Mouse (Mus musculus) G1E (cell line): ENCODE measurements at regions not wholly inside any gene's neighbourhood (a gene's known extent, or its start where the extent isn't known, plus 50 kb on each side); places are given as distances from the start of the nearest gene placed in this dataset.

Experiments used
- ATAC-seq: 2 replicates; pipeline ENCODE4 v1.8.0; 2016; ENCODE audit warnings: mild to moderate bottlenecking; ENCODE audit not compliant: insufficient number of reproducible peaks, poor library complexity, low FRiP score, severe bottlenecking; ENCODE audit errors: extremely low read depth
- DNase-seq: peaks from one replicate; pipeline ENCODE4 v3.0.0; 2012; ENCODE audit warnings: low spot score
- H3K27me3 ChIP-seq: 2 replicates; pipeline ENCODE4 v1.6.1; 2012; ENCODE audit warnings: mild to moderate bottlenecking, low read length, inconsistent platforms; ENCODE audit not compliant: insufficient read depth
- H3K36me3 ChIP-seq: replicated peaks from 2 replicates; pipeline ENCODE3; 2012; ENCODE audit warnings: mild to moderate bottlenecking, inconsistent platforms
- H3K4me1 ChIP-seq: 2 replicates; pipeline ENCODE4 v1.6.1; 2012; ENCODE audit warnings: low read depth, low read length, inconsistent platforms, mixed read lengths; ENCODE audit not compliant: insufficient read depth
- H3K4me3 ChIP-seq: 2 replicates; pipeline ENCODE4 v1.5.1; 2012; ENCODE audit warnings: low read depth, mild to moderate bottlenecking, inconsistent platforms, low read length, moderate library complexity, mixed read lengths
- H3K9me3 ChIP-seq: replicated peaks from 2 replicates; pipeline ENCODE4 v1.6.1; 2012; ENCODE audit warnings: inconsistent platforms
- CTCF ChIP-seq: IDR thresholded peaks from 2 replicates; pipeline ENCODE4 v1.5.1; 2012; ENCODE audit warnings: low read depth, low read length, inconsistent platforms, mixed read lengths
- GATA1 ChIP-seq: IDR thresholded peaks from 2 replicates; pipeline ENCODE4 v1.6.1; 2012; ENCODE audit warnings: borderline replicate concordance, low read length, inconsistent platforms, mixed read lengths
- GATA2 ChIP-seq: IDR thresholded peaks from 2 replicates; pipeline ENCODE4 v1.6.1; 2012; ENCODE audit warnings: low read depth, low read length, inconsistent platforms, borderline replicate concordance
- POLR2AphosphoS5 ChIP-seq: IDR thresholded peaks from 2 replicates; pipeline ENCODE4 v1.6.1; 2012; ENCODE audit warnings: low read depth, low read length, inconsistent platforms; ENCODE audit not compliant: insufficient replicate concordance
- TAL1 ChIP-seq: conservative IDR thresholded peaks from 2 replicates; pipeline ENCODE4 v1.6.1; 2012; ENCODE audit warnings: low read depth, low read length, inconsistent platforms, mixed read lengths

DNA sequence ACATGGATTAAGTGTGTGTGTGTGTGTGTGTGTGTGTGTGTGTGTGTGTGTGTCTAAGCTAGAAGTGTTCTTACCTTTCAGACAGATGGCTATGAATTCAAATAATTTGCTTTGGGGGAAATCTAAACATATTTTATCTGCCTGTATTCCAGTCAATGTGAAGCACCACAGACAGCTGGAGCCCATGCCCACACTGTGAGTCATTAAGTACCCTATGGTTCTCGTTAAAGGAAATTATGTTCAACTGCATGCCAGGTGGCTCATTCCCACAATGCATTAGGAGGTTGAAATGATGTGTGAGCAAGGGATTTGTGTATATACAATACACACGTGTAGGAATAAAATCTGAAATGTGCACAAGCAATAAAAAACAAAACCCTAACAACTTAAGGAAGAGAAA lies 473.5 kb downstream of the Fat4 start:
- no peak for TF ChIP-seq CTCF
- no peak for TF ChIP-seq GATA2
- no peak for TF ChIP-seq TAL1
- TF ChIP-seq GATA1 = no peak
- TF ChIP-seq POLR2AphosphoS5 = no peak
- no peaks in the 10 kb centered on the region for H3K9me3 ChIP-seq
- no peak overlapping the region for H3K4me3 ChIP-seq
- no peaks in the 10 kb centered on the region for H3K4me1 ChIP-seq
- H3K27me3 ChIP-seq = no peaks in the 10 kb centered on the region
- ATAC-seq (no peak), DNase-seq (no peak)
- no peaks in the 10 kb centered on the region for H3K36me3 ChIP-seq

- ATAC-seq = no peak
- no peak for TF ChIP-seq CTCF
- TF ChIP-seq POLR2AphosphoS5 = no peak
- no peak for TF ChIP-seq GATA1
- no peak for TF ChIP-seq TAL1
- TF ChIP-seq GATA2 = no peak
- 0 out of 2 replicates have a peak, but pooled peaks cover 2% of the 10 kb centered on the region for H3K9me3 ChIP-seq
- no peaks in the 10 kb centered on the region for H3K4me1 ChIP-seq
- no peaks in the 10 kb centered on the region for H3K36me3 ChIP-seq
- H3K4me3 ChIP-seq = no peak overlapping the region
- H3K27me3 ChIP-seq = no peaks in the 10 kb centered on the region
- no peak for DNase-seq
Observed at GRCm38 (mm10) chr3:39370926-39371325, 484.2 kb downstream of the Fat4 start.

GRCm38 (mm10) chr3:39372426-39372950 lies 485.7 kb downstream of the Fat4 start:
- no peaks in the 10 kb centered on the region for H3K4me1 ChIP-seq
- H3K4me3 ChIP-seq = no peak overlapping the region
- ATAC-seq (no peak), DNase-seq (no peak)
- no peaks in the 10 kb centered on the region for H3K36me3 ChIP-seq
- H3K9me3 ChIP-seq = no peaks in the 10 kb centered on the region
- no peaks in the 10 kb centered on the region for H3K27me3 ChIP-seq
- TF ChIP-seq CTCF = no peak
- no peak for TF ChIP-seq TAL1
- no peak for TF ChIP-seq GATA2
- TF ChIP-seq GATA1 = no peak
- no peak for TF ChIP-seq POLR2AphosphoS5

DNA sequence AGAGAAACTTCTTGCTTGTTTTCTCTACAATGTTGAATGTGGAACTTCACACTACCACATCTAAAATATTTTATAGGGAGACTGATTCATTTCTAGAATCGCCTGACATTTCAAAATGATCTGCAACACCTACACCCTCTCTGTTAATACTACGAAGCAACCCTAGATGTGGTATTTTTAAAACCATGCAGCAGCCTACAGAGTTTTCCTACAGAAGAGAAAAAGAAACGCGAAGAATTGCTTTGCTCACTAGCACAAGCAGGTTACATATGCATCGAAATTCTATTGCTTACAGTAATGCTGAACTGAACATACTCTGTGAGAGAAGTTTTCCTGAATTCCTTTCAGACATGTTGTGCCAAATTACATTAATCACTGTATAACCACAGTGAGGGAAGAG lies 488.7 kb downstream of the Fat4 start:
- TF ChIP-seq GATA2 = no peak
- no peak for TF ChIP-seq CTCF
- no peak for TF ChIP-seq POLR2AphosphoS5
- TF ChIP-seq GATA1 = no peak
- no peak for TF ChIP-seq TAL1
- Histone ChIP-seq H3K36me3 (no peaks in the 10 kb centered on the region), H3K4me1 (no peaks in the 10 kb centered on the region), H3K27me3 (no peaks in the 10 kb centered on the region), H3K4me3 (no peak overlapping the region), H3K9me3 (no peaks in the 10 kb centered on the region)
- DNase-seq = no peak
- ATAC-seq = no peak

DNA sequence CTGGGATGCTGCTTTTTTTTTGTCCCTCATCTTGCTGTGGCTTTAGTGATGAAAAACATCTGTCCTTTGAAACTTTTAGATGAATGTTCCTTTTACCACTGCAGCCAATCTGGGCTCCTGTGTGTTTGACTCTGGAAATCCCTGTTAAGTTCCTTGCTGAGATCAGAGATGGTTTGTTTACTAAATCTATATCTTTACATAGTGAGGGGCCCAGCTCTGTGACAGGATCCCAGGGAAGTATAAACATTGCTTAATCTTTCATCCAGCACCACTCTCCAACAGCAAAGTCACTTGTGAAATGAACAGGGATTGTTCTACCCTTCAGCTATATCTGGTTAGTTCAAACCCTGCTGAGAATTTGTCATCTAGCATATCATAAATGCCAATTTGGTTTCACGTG lies 501.8 kb downstream of the Fat4 start:
- Histone ChIP-seq H3K36me3 (no peaks in the 10 kb centered on the region), H3K27me3 (no peaks in the 10 kb centered on the region), H3K4me1 (no peaks in the 10 kb centered on the region), H3K9me3 (peaks cover 5% of the 10 kb centered on the region; the same call in 1 of the 2 replicates), H3K4me3 (no peak overlapping the region)
- ATAC-seq (no peak), DNase-seq (no peak)
- TF ChIP-seq GATA1 = no peak
- TF ChIP-seq GATA2 = no peak
- no peak for TF ChIP-seq POLR2AphosphoS5
- TF ChIP-seq CTCF = no peak
- no peak for TF ChIP-seq TAL1

DNA sequence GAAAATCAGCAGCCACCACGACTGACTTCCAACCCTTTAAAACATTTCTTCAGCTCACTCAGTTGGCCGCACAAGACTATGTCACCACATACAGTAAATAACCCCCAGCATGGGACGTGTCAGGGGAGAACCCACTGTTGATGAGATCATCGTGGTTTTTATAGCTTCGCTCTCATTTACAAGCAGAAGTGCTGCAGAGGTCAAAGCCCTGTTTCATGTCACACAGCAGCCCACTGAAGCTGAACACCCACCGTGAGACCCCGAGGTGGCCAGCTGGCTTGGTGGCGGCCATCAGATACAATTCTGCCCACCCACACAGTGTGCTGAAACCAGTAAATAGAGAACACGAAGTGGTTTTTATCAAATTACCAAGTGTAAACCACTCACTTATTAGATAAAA lies 503.7 kb downstream of the Fat4 start:
- no peak for ATAC-seq
- 0 out of 2 replicates have a peak, but pooled peaks cover 3% of the 10 kb centered on the region for H3K9me3 ChIP-seq
- H3K36me3 ChIP-seq = no peaks in the 10 kb centered on the region
- no peaks in the 10 kb centered on the region for H3K4me1 ChIP-seq
- H3K27me3 ChIP-seq = no peaks in the 10 kb centered on the region
- H3K4me3 ChIP-seq = no peak overlapping the region
- no peak for TF ChIP-seq GATA2
- TF ChIP-seq GATA1 = no peak
- TF ChIP-seq CTCF = no peak
- TF ChIP-seq TAL1 = no peak
- no peak for DNase-seq

- TF ChIP-seq GATA2 (no peak), POLR2AphosphoS5 (no peak), CTCF (no peak), GATA1 (no peak), TAL1 (no peak)
- Histone ChIP-seq H3K4me3 (no peak overlapping the region), H3K4me1 (no peaks in the 10 kb centered on the region), H3K27me3 (no peaks in the 10 kb centered on the region), H3K36me3 (no peaks in the 10 kb centered on the region), H3K9me3 (0 out of 2 replicates have a peak, but pooled peaks cover 3% of the 10 kb centered on the region)
- ATAC-seq (no peak), DNase-seq (no peak)
Observed at GRCm38 (mm10) chr3:39392053-39392452, 505.3 kb downstream of the Fat4 start.
